Mouse (Mus musculus): ENCODE measurements around the gene Gm3411. TPM values are rescaled to one million over a fixed set of nuclear protein-coding genes. Genes with fewer than 3 reads are reported as not detected.
"Not testable (repeated sequence)": the region's sequence is repeated elsewhere in the genome, so short reads cannot be mapped to it uniquely, and the experiment has no call there.

The Gm3411 gene
- 1.3 TPM in 2 replicates for polyA plus RNA-seq (2015; fragmentation: Nextera tagmentation; extraction: Ambion mirVana)

- Histone ChIP-seq H3K4me3 (replicated peaks) (peak within 1 kb of the TSS; percentile 49), H3K4me2 (peak within 1 kb of the TSS; percentile 79)
- not testable (repeated sequence) for H3K9me3 ChIP-seq; H3K27ac ChIP-seq; H3K36me3 ChIP-seq; ATAC-seq (ENCODE audit: insufficient read depth, low FRiP score, low read depth); H3K9ac ChIP-seq; H3K4me1 ChIP-seq; H3K27me3 ChIP-seq (replicated peaks)
- WGBS, result 1% methylated on average over 42 of the region's 57 CpGs
These were observed at the start of gene Gm3411 for GRCm38 (mm10) chr14:6286931-6287715. Gm3411 (minus strand) TSS chr14:6287250.

GRCm38 (mm10) chr14:6304743-6305142 is 17.7 kb upstream of the Gm3411 start, which contains the start of gene Gm21103:
Gm21103 (minus strand) TSS chr14:6304843.
- WGBS, result 74% methylated on average over 2 of the region's 2 CpGs
- H3K4me3 ChIP-seq (replicated peaks); H3K27me3 ChIP-seq (replicated peaks); H3K27ac ChIP-seq; H3K4me1 ChIP-seq; ATAC-seq (ENCODE audit: insufficient read depth, low FRiP score, low read depth); H3K36me3 ChIP-seq; H3K4me2 ChIP-seq; H3K9me3 ChIP-seq; H3K9ac ChIP-seq: not testable (repeated sequence)

GRCm38 (mm10) chr14:6219192-6219591 is 67.9 kb downstream of the Gm3411 start, which contains the start of gene Gm21560:
Gm21560 (minus strand) TSS chr14:6219292.
- not testable (repeated sequence) for H3K4me3 ChIP-seq (replicated peaks); H3K27me3 ChIP-seq (replicated peaks); H3K9ac ChIP-seq; ATAC-seq (ENCODE audit: insufficient read depth, low FRiP score, low read depth); H3K9me3 ChIP-seq; H3K27ac ChIP-seq; H3K4me2 ChIP-seq; H3K4me1 ChIP-seq; H3K36me3 ChIP-seq
- WGBS, result 64% methylated on average over 2 of the region's 2 CpGs

Other genes with a start within 250 kb of the Gm3411 start
- not detected in 2 replicates for gene Gm6337, start 229.0 kb downstream of the Gm3411 start, polyA plus RNA-seq (2015; fragmentation: Nextera tagmentation; extraction: Ambion mirVana)
- 1.2 and 1.5 TPM in 2 replicates for gene Gm8206, start 193.3 kb downstream of the Gm3411 start, polyA plus RNA-seq (2015; fragmentation: Nextera tagmentation; extraction: Ambion mirVana)
- 1.6 and 1.9 TPM in 2 replicates for gene Gm3468, start 178.6 kb downstream of the Gm3411 start, polyA plus RNA-seq (2015; fragmentation: Nextera tagmentation; extraction: Ambion mirVana)
- gene Gm3476, start 161.4 kb downstream of the Gm3411 start, polyA plus RNA-seq (2015; fragmentation: Nextera tagmentation; extraction: Ambion mirVana), result not detected in 2 replicates
- not detected in 2 replicates for gene Gm21560, start 68.0 kb downstream of the Gm3411 start, polyA plus RNA-seq (2015; fragmentation: Nextera tagmentation; extraction: Ambion mirVana)
- not detected in 2 replicates for gene Gm21103, start 17.6 kb upstream of the Gm3411 start, polyA plus RNA-seq (2015; fragmentation: Nextera tagmentation; extraction: Ambion mirVana)
- not detected in 2 replicates for gene Gm3618, start 56.4 kb upstream of the Gm3411 start, polyA plus RNA-seq (2015; fragmentation: Nextera tagmentation; extraction: Ambion mirVana)
- gene Gm16440, start 103.1 kb upstream of the Gm3411 start, polyA plus RNA-seq (2015; fragmentation: Nextera tagmentation; extraction: Ambion mirVana), result not detected in 2 replicates
- gene Gm3591, start 125.2 kb upstream of the Gm3411 start, polyA plus RNA-seq (2015; fragmentation: Nextera tagmentation; extraction: Ambion mirVana), result 0.62 and 0.71 TPM in 2 replicates
- not detected in 2 replicates for gene Gm3594, start 157.4 kb upstream of the Gm3411 start, polyA plus RNA-seq (2015; fragmentation: Nextera tagmentation; extraction: Ambion mirVana)